Mouse (Mus musculus) ES-Bruce4 (cell line): ENCODE data around the gene Vegfb.
A peak's percentile ranks its signal among the peaks of the same experiment; 100 is the strongest.

Experiments
- CTCF ChIP-seq: IDR thresholded peaks from one replicate; pipeline ENCODE4 v1.8.1; 2011; ENCODE audit warnings: low read depth, low read length
- EP300 ChIP-seq: IDR thresholded peaks from 2 replicates; pipeline ENCODE4 v1.6.1; 2011; ENCODE audit warnings: low read depth, low read length; ENCODE audit not compliant: insufficient read depth
- POLR2A ChIP-seq: IDR thresholded peaks from one replicate; pipeline ENCODE4 v1.8.1; 2011; ENCODE audit warnings: low read length; ENCODE audit not compliant: insufficient read depth

DNA sequence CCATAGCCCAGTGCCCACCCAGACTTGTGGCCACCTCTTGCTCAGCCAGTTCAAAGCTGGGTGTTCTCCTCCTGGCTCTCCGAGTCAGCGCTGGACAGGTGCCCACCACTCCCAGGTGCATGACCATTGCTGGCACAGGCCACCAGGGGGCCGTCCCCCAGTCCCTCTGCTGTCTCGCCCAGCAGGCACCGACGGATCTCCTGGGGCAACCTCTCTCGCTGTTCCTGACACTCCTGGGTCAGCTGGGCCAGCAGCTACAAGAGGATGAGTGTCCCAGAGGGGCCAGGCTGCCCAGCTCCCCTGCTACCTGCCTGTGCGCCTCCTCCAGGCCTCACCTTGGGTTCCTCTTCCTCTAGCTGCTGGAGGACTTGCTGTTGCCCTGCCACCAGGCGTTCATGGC, 33.4 kb downstream of the Vegfb start:
- TF ChIP-seq POLR2A (no peak), EP300 (no peak), CTCF (peak; percentile 44)
